Mouse (Mus musculus): ENCODE measurements at regions not wholly inside any gene's neighbourhood (a gene's known extent, or its start where the extent isn't known, plus 50 kb on each side); places are given as distances from the start of the nearest gene placed in this dataset.
A peak's percentile ranks its signal among the peaks of the same experiment; 100 is the strongest.

- no peak overlapping the region for H3K4me2 ChIP-seq (ENCODE audit: low read length)
- H3K9me3 ChIP-seq (replicated peaks; ENCODE audit: control insufficient read depth, low read length) = no peaks in the 10 kb centered on the region
- no peak overlapping the region for H3K9ac ChIP-seq (ENCODE audit: low read length)
- H3K4me1 ChIP-seq (ENCODE audit: control insufficient read depth, insufficient read depth, low read length) = no peaks in the 10 kb centered on the region
- DNase-seq (ENCODE audit: low spot score) (no peak), ATAC-seq (no peak)
- H3K27me3 ChIP-seq (replicated peaks; ENCODE audit: control insufficient read depth, insufficient read depth, low read length) = no peaks in the 10 kb centered on the region
- no peak overlapping the region for H3K4me3 ChIP-seq (ENCODE audit: low read depth, low read length)
- 76% methylated on average over 5 of the region's 5 CpGs for WGBS
- H3K27ac ChIP-seq (ENCODE audit: low read depth, low read length) = no peak overlapping the region
- H3K36me3 ChIP-seq (ENCODE audit: control insufficient read depth, insufficient read depth, low read length) = no peaks in the 10 kb centered on the region
Measured at GRCm38 (mm10) chr15:60333573-60334306, 317.3 kb upstream of the 4933412E24Rik start.

DNA sequence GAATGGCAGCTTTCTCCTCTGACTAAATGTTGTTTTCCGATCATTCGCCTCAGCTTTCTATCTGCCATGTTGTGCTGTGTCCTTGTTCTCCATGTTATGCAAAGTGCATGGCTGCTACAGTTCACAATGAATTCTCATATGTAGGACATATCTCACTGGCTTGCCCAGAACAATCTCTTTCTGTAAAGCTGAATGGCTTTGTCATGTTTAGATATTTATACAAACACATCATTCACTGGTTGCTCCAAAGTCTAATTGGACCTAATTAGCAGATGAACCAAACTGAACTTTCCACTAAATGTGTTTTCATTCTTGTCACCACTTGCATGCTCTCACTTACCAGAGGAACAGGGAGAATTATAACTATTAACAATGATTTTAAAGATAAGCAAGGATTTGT is 301.2 kb upstream of the 4933412E24Rik start:
- DNase-seq (ENCODE audit: low spot score) (peak; percentile 17), ATAC-seq (no peak)
- no peak overlapping the region for H3K27ac ChIP-seq (ENCODE audit: low read depth, low read length)
- H3K4me2 ChIP-seq (ENCODE audit: low read length) = no peak overlapping the region
- WGBS = 45% methylated on average over 2 of the region's 2 CpGs
- H3K27me3 ChIP-seq (replicated peaks; ENCODE audit: control insufficient read depth, insufficient read depth, low read length) = no peaks in the 10 kb centered on the region
- H3K4me3 ChIP-seq (ENCODE audit: low read depth, low read length) = no peak overlapping the region
- H3K9ac ChIP-seq (ENCODE audit: low read length) = no peak overlapping the region
- no peaks in the 10 kb centered on the region for H3K36me3 ChIP-seq (ENCODE audit: control insufficient read depth, insufficient read depth, low read length)
- no peaks in the 10 kb centered on the region for H3K4me1 ChIP-seq (ENCODE audit: control insufficient read depth, insufficient read depth, low read length)
- H3K9me3 ChIP-seq (replicated peaks; ENCODE audit: control insufficient read depth, low read length) = no peaks in the 10 kb centered on the region

DNA sequence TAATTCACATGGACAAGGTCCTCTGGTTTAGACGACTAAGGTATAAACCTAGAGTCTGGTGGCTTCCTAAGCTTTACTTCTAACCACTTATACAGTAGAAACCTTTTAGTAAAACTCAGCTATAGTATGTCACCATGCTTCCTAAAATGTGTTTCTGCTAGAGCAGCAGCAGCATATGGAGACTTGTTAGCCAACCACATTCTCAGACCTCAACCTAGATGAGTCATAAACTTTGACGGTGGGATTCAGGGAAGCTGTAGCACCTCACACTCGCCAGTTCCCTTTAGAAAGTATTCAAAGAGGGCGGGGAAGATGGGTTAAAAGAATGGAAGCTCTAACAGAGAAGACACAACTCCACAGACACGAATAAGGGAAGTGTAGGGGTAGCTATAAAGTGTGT is 298.8 kb upstream of the 4933412E24Rik start:
- no peaks in the 10 kb centered on the region for H3K36me3 ChIP-seq (ENCODE audit: control insufficient read depth, insufficient read depth, low read length)
- H3K4me2 ChIP-seq (ENCODE audit: low read length) = no peak overlapping the region
- no peak overlapping the region for H3K27ac ChIP-seq (ENCODE audit: low read depth, low read length)
- DNase-seq (ENCODE audit: low spot score) (no peak), ATAC-seq (no peak)
- no peaks in the 10 kb centered on the region for H3K9me3 ChIP-seq (replicated peaks; ENCODE audit: control insufficient read depth, low read length)
- no peaks in the 10 kb centered on the region for H3K27me3 ChIP-seq (replicated peaks; ENCODE audit: control insufficient read depth, insufficient read depth, low read length)
- no peaks in the 10 kb centered on the region for H3K4me1 ChIP-seq (ENCODE audit: control insufficient read depth, insufficient read depth, low read length)
- WGBS = 81% methylated on average over 5 of the region's 5 CpGs
- H3K9ac ChIP-seq (ENCODE audit: low read length) = no peak overlapping the region
- H3K4me3 ChIP-seq (ENCODE audit: low read depth, low read length) = no peak overlapping the region

DNA sequence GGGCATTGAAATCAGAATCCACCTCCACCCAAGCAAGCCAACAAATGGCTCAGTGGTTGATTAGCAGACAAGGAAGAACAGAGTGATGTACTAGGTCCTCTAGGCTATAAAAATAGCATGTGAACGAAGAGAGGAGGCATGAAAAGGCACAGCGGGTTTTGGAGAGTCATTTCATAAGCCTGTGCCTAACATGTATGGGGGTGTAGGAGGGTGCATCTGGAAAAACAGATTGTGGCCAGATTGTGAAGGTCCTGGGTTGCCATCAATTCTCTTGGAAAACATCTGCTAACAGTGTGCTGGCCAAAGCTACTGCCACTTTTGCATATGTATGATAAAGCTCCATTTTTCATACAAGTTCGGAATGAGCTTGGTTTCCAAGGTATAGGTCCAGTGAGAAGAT is 293.5 kb upstream of the 4933412E24Rik start:
- WGBS = 64% methylated on average over 3 of the region's 3 CpGs
- H3K27me3 ChIP-seq (replicated peaks; ENCODE audit: control insufficient read depth, insufficient read depth, low read length) = no peaks in the 10 kb centered on the region
- H3K4me2 ChIP-seq (ENCODE audit: low read length) = no peak overlapping the region
- no peak overlapping the region for H3K27ac ChIP-seq (ENCODE audit: low read depth, low read length)
- DNase-seq (ENCODE audit: low spot score) = peak; percentile 58
- ATAC-seq = peak; percentile 75; the same call in 1 of the 2 replicates
- no peak overlapping the region for H3K4me3 ChIP-seq (ENCODE audit: low read depth, low read length)
- H3K9me3 ChIP-seq (replicated peaks; ENCODE audit: control insufficient read depth, low read length) = no peaks in the 10 kb centered on the region
- no peak overlapping the region for H3K9ac ChIP-seq (ENCODE audit: low read length)
- no peaks in the 10 kb centered on the region for H3K36me3 ChIP-seq (ENCODE audit: control insufficient read depth, insufficient read depth, low read length)
- H3K4me1 ChIP-seq (ENCODE audit: control insufficient read depth, insufficient read depth, low read length) = peaks cover 7% of the 10 kb centered on the region

- DNase-seq (ENCODE audit: low spot score) = peak; percentile 48
- H3K4me3 ChIP-seq (ENCODE audit: low read depth, low read length) = no peak overlapping the region
- ATAC-seq = 0 out of 2 replicates have a peak, but pooled peaks have one; percentile 46
Measured at GRCm38 (mm10) chr15:60308968-60309367, 292.6 kb upstream of the 4933412E24Rik start.

DNA sequence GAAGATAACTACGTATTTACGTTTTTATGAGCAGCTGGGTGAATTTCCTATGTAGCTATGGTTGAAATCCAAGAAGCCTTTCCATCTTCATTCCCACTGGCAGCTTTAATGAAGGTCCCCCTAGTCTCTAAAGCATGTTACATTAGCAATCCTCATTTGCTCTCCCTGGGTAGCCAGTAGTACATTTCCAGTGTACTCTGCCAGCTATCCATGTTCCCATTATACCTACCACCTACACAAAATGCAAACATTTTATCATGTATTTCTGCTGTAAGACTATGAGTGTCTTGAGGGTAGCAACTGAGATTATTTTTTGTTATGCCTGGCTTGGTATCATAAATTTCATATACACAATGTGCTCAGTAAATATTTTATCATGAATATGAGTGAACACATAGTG is 291.7 kb upstream of the 4933412E24Rik start:
- Histone ChIP-seq H3K27me3 (replicated peaks; ENCODE audit: control insufficient read depth, insufficient read depth, low read length) (no peaks in the 10 kb centered on the region), H3K4me1 (ENCODE audit: control insufficient read depth, insufficient read depth, low read length) (peaks cover 7% of the 10 kb centered on the region), H3K4me3 (ENCODE audit: low read depth, low read length) (no peak overlapping the region), H3K27ac (ENCODE audit: low read depth, low read length) (no peak overlapping the region), H3K4me2 (ENCODE audit: low read length) (no peak overlapping the region), H3K36me3 (ENCODE audit: control insufficient read depth, insufficient read depth, low read length) (no peaks in the 10 kb centered on the region), H3K9ac (ENCODE audit: low read length) (no peak overlapping the region), H3K9me3 (replicated peaks; ENCODE audit: control insufficient read depth, low read length) (no peaks in the 10 kb centered on the region)
- DNase-seq (ENCODE audit: low spot score) (no peak), ATAC-seq (no peak)
- WGBS = 94% methylated on average over 2 of the region's 2 CpGs

More at GRCm38 (mm10) chr15:60308968-60309367, 292.6 kb upstream of the 4933412E24Rik start:
- WGBS = 21% methylated on average over 1 of the region's 1 CpGs
- H3K4me2 ChIP-seq (ENCODE audit: low read length) = no peak overlapping the region
- no peaks in the 10 kb centered on the region for H3K27me3 ChIP-seq (replicated peaks; ENCODE audit: control insufficient read depth, insufficient read depth, low read length)
- H3K9ac ChIP-seq (ENCODE audit: low read length) = no peak overlapping the region
- H3K4me1 ChIP-seq (ENCODE audit: control insufficient read depth, insufficient read depth, low read length) = peaks cover 7% of the 10 kb centered on the region
- H3K36me3 ChIP-seq (ENCODE audit: control insufficient read depth, insufficient read depth, low read length) = no peaks in the 10 kb centered on the region
- H3K27ac ChIP-seq (ENCODE audit: low read depth, low read length) = no peak overlapping the region
- H3K9me3 ChIP-seq (replicated peaks; ENCODE audit: control insufficient read depth, low read length) = no peaks in the 10 kb centered on the region

- Histone ChIP-seq H3K4me1 (ENCODE audit: control insufficient read depth, insufficient read depth, low read length) (no peaks in the 10 kb centered on the region), H3K4me2 (ENCODE audit: low read length) (no peak overlapping the region), H3K27me3 (replicated peaks; ENCODE audit: control insufficient read depth, insufficient read depth, low read length) (no peaks in the 10 kb centered on the region), H3K9ac (ENCODE audit: low read length) (no peak overlapping the region), H3K4me3 (ENCODE audit: low read depth, low read length) (no peak overlapping the region), H3K27ac (ENCODE audit: low read depth, low read length) (no peak overlapping the region), H3K36me3 (ENCODE audit: control insufficient read depth, insufficient read depth, low read length) (no peaks in the 10 kb centered on the region), H3K9me3 (replicated peaks; ENCODE audit: control insufficient read depth, low read length) (no peaks in the 10 kb centered on the region)
- 22% methylated on average over 4 of the region's 4 CpGs for WGBS
- no peak for DNase-seq (ENCODE audit: low spot score)
- no peak for ATAC-seq
Measured at GRCm38 (mm10) chr15:60303501-60303900, 287.1 kb upstream of the 4933412E24Rik start.

DNA sequence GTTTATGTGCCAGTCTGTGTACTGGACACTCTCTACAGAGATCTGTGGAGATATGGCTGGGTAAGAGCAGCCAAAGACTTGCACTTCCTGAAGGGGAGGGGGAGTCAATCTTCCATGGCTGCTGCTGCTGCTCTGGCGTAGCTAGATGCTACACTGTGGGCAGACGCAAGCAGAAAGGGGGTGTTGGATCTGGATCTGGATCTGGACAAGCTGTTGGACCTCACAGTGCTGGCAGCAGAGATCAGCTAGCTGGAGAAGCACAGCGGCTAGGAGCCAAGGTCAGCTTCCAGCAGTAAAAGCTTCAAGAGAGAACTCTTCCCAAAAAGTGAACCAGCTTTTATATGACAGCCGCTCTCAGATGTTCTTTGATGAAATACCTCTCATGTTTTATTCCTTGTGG is 285.5 kb upstream of the 4933412E24Rik start:
- no peak for DNase-seq (ENCODE audit: low spot score)
- Histone ChIP-seq H3K27me3 (replicated peaks; ENCODE audit: control insufficient read depth, insufficient read depth, low read length) (no peaks in the 10 kb centered on the region), H3K27ac (ENCODE audit: low read depth, low read length) (no peak overlapping the region), H3K4me3 (ENCODE audit: low read depth, low read length) (no peak overlapping the region), H3K36me3 (ENCODE audit: control insufficient read depth, insufficient read depth, low read length) (no peaks in the 10 kb centered on the region), H3K4me1 (ENCODE audit: control insufficient read depth, insufficient read depth, low read length) (no peaks in the 10 kb centered on the region), H3K4me2 (ENCODE audit: low read length) (no peak overlapping the region), H3K9ac (ENCODE audit: low read length) (no peak overlapping the region), H3K9me3 (replicated peaks; ENCODE audit: control insufficient read depth, low read length) (no peaks in the 10 kb centered on the region)
- ATAC-seq = no peak
- WGBS = 86% methylated on average over 4 of the region's 4 CpGs

- WGBS = 32% methylated on average over 4 of the region's 4 CpGs
- H3K27me3 ChIP-seq (replicated peaks; ENCODE audit: control insufficient read depth, insufficient read depth, low read length) = no peaks in the 10 kb centered on the region
Measured at GRCm38 (mm10) chr15:60285321-60285720, 268.9 kb upstream of the 4933412E24Rik start.

More at GRCm38 (mm10) chr15:60285321-60285720, 268.9 kb upstream of the 4933412E24Rik start:
- Histone ChIP-seq H3K9me3 (replicated peaks; ENCODE audit: control insufficient read depth, low read length) (no peaks in the 10 kb centered on the region), H3K9ac (ENCODE audit: low read length) (no peak overlapping the region), H3K4me2 (ENCODE audit: low read length) (no peak overlapping the region), H3K36me3 (ENCODE audit: control insufficient read depth, insufficient read depth, low read length) (no peaks in the 10 kb centered on the region), H3K4me1 (ENCODE audit: control insufficient read depth, insufficient read depth, low read length) (no peaks in the 10 kb centered on the region), H3K27ac (ENCODE audit: low read depth, low read length) (no peak overlapping the region), H3K4me3 (ENCODE audit: low read depth, low read length) (no peak overlapping the region)
- ATAC-seq = no peak
- DNase-seq (ENCODE audit: low spot score) = no peak

Data from forebrain, embryonic 14.5 days (tissue).